Mouse (Mus musculus): ENCODE results near the gene Ccdc40.

Gene Ccdc40

DNA sequence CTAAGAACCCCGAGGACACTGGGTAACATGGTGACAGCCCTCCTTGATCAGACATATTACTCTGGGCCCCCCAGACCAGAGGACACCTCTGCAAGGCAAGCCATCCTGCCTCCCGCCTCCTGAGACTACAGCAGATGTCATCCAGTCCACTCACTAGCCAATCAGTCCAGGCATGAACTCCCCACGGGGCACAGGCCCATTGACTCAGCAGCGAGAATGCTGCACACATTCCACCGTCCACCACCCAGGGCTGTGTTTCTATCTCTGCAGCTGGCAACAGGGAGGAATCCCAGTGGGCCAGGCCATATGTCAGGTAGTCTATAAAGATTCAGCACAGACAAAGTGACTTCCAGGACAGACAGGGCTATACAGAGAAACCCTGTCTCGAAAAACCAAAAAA, 20.4 kb upstream of the Ccdc40 start:
- DNase-seq (ENCODE audit: extremely low read depth, low read depth) = no peak

DNA sequence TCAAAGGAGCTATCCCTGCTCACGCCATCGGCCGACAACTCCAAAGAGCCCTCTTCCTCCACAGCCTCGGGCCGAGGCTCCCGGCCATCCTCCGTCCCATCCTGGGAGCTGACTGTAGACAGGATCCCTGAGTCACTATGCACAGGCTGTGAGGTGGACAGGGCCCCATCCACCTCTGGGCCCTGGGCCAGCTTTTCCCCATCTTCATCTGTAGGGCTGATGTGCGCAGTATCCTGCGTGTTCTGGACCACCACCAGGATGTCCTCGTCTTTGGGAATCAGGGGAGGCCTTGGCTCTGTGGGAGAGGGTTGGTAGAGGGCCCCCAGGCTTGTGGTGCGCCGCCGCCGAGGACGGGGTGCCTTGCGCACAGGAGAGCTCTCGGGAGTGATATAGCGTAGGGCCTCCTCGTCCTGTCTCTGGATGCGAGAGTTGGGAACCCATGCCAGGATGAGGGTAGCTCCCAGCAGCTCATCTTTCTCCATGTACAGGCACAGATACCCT, 19.5 kb upstream of the Ccdc40 start:
- DNase-seq (ENCODE audit: extremely low read depth, low read depth) = no peak

DNA sequence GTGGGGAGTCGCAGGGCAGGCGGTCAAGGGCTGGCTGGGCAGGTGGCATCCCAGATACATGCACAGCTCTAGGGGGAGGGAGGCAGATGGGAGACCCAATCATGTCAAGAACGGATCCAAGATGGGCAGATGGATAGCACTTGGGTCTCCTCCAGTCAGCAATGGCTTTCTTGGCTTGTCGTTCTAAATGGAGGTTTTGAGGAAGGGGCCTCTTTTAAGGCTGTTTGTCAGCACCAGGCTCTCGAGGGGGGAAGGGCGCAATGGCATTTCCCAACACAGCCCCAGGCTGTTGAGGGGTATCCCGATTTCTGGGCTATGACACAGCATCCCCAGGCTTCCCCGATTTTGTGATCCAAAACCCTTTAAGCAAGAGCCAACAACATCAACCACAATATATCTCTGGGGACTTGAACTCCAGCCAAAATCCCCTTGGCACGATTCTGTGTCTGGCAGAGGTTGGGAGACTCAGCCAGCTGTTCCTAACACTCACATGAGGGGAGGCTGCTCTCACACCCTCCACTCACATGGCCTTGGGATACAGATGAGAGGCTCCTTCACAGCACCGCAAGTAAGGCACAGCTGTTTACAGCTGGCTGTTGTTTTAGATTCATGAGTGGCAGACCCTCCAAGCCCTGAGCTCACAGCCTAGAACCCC, 18.9 kb upstream of the Ccdc40 start:
- DNase-seq (ENCODE audit: extremely low read depth, low read depth) = no peak

DNA sequence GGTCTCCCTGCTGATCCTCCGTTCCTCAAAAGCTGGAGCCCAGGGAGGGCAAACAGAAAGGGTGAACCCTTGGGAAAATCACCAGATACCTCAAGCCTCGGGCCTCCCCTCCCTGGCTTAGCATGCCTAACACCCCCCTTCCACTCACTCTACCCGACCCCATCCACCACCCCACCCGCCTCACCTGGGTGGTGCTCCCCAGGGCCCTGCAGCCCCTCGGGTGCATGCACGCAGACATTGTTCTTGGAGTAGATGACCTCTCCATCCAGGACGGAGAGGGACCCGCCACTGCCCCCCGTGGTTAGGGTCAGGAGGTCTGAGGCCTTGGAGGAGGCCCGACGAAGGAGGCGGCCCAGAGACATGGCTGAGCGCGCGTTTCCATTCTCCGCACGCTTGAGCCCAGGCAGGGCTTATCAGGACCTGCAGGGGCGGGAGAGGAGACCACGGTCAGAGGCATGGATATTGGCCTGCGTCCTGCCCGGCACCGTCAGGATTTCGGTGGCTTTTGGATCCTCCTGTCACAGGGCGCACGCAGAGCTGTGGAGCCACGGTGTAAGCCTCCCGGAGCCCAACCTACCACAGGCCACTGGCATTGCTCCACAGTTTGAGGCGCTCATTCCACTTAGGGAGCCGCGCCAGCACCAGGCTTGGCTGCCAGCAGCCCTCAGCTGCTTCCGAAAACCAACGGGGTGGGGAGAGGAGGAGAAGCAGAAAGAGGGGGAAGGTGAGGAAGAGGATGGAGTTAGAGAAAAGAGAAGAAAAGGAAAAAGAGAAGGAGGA, 17.9 kb upstream of the Ccdc40 start:
- DNase-seq (ENCODE audit: extremely low read depth, low read depth) = no peak

DNA sequence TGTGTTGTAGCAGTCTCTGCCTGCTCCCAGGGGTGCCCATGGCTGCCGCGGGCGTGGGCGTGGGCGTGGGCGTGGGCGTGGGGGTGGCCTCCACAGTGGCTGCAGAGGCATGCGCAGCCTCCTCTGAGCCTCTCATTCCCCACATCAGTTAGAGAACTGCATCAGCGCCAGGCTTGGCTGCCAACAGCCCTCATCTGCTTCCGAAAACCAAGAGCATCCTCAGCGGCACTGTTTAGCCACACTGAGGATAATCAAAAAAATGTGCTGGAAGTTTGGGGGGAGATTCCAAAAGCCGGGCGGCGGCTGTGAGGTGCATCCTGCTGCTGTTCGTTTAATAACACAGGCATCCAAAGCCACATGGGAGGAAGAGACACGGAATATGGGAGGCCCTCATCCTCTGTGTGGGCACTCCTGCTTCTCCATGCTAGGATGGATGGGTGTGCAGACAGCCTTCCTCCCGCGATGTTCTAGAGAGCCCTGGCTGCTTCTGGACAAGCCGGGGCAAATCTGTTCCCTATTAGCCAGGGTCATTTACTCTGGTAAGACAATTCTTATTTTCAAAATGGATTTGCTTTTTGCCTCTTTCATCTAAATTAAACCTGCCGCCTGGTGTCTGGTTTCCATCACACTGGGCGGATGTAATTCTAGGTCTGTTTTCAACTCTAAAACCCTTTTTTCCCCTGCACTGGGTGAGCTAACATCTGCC, 16.6 kb upstream of the Ccdc40 start:
- DNase-seq (ENCODE audit: extremely low read depth, low read depth) = no peak

DNA sequence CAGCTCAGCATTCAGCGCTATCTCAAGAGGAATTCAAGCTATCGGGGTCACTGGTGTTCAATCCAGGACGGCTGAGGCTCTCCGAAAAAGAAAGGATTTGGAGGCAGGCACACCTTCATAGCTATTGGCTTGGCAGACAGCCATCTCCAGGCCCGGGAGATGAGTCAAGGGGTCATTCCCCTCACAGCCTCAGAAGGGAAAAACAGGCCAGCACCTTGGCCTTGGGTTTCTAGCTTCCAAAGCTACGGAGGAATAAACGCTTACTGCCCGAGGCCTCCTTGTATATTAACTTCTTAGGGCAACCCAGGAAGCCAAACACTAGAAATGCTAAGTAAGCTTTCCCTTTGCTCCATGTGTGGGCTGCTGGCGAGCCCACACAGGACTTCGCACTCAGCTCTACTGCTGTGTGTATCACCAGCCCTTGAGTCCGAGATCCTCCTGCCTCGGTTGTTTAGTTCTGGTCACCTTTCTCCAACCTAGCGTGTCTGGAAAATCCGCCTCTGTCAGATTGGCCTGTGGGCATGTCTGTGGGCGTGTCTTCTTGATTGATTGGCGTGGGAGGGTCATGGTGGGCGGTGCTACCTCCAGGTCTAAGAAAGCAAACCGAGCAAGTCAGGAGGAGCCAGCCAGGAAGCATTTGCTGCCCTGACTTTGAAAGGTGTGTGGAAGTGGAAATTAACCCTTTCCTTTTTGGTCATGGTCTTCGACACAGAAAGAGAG, 15.0 kb upstream of the Ccdc40 start:
- DNase-seq (ENCODE audit: extremely low read depth, low read depth) = no peak

DNA sequence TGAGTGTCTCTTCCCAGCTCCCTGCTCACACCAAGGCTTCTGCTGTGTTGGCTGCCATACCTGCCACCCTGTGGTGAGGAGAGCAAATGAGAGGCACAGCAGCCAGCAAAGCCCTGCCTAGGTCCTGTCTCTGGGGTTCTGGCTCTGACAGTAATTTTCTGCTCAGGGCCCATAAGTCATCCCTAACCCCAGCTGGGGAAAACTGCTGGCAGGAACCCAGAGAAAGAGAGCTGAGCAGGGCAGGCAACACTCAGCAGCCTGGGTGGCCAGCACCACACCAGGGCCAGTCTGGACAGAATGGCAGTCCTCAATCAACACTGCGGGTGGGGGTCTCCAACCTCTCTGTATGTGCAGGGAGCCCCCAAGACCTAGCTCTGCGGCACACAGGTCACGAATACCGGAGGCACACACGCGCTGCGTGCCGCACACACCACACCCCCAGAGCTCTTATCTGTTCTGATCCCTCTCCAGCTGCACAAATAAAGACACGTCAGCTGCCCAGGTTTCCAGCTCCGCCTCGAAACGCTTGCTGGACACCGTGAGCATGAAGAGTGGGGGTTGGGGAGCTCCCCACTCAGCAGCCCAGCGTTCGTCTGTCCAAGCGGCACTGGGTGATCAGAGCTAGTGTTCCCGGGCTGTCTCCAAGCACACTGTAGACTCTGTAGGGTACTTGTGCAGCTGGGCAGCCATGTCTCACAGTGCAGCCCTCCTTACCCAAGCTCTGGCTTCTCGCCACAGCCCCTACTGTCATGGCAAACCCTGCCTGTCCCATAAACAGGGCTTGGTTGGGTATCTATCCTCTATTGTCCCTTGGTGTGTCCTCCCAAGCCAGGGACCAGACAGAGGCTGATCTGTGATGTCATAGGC, 13.1 kb upstream of the Ccdc40 start:
- DNase-seq (ENCODE audit: extremely low read depth, low read depth) = no peak

DNA sequence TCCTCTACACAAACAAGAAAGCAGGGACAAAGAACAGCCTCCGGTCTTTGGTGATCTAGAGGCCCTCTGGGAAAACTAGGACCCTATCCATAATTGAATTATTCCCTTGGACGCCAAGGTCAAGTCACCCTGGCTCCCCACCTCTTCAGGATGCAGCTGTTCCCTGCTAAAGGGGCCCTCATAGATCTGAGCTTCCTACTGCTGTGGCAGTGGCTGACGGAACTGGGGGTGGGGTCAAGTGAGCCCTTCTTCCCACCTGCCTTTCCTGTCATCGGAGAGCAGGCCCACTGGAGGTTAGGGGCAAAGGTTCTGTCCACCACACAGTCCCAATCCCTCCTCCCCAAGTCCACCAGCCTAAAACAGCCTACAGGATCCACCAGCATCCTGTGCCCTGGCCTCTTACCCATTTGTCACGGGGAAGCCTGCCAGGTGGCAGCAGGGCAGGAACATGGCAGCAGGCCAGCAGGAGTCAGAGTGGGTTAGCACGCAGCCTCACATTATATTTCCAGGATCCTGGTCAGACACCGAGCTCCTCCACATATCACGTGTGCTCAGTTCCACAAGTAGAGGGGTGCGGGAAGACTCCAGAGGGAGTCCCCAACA, 12.4 kb upstream of the Ccdc40 start:
- DNase-seq (ENCODE audit: extremely low read depth, low read depth) = no peak

DNA sequence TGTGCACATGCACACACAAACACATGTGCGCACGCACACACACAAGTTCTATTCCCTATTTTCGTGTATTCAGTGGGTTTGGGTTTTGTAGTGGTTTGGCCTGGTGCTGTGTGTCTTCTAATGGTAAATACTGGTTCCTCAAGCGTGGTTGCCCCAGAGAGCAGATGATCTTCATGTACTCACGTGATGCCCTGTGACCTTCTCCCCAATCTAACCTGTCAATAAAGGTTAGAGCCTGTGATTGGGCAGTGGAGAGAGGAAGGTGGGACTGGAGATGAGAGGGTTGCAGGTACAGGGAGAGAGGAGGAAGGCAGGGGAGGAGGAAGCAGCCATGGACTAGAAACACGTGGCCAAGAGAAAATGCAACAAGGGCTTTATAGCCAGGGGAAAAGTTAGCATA, 10.5 kb upstream of the Ccdc40 start:
- DNase-seq (ENCODE audit: extremely low read depth, low read depth) = no peak

DNA sequence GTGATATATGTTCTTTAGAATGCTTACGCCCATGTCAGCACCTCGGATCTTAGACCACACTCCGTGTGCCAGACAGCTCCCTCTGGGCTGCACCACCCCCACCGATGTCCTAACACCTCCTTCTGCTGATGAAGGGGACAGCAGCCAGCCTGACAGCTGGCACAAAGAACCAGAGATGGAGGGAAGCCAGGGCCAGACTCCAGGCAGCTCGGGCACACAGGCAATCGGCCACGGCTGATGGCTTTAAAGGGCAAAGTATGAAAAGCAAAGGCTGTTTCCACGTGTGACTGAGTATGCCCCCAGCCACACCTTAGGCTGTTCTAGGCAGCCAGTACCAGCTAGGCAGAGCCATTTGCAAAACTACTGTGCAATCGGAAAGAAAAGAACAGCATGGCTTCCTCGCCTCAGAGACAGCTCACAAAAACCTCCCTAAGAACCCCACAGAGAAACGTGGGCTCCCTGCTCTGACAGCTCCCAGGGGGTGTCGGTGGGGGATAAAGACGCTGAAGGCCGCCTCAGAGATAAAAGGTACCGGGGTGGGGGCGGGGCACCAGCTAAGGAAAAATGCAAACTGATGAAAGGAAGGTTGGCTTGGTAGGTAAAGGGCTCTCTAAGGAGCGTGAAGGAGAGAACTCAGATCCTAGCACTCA, 8.4 kb upstream of the Ccdc40 start:
- no peak for DNase-seq (ENCODE audit: extremely low read depth, low read depth)

DNA sequence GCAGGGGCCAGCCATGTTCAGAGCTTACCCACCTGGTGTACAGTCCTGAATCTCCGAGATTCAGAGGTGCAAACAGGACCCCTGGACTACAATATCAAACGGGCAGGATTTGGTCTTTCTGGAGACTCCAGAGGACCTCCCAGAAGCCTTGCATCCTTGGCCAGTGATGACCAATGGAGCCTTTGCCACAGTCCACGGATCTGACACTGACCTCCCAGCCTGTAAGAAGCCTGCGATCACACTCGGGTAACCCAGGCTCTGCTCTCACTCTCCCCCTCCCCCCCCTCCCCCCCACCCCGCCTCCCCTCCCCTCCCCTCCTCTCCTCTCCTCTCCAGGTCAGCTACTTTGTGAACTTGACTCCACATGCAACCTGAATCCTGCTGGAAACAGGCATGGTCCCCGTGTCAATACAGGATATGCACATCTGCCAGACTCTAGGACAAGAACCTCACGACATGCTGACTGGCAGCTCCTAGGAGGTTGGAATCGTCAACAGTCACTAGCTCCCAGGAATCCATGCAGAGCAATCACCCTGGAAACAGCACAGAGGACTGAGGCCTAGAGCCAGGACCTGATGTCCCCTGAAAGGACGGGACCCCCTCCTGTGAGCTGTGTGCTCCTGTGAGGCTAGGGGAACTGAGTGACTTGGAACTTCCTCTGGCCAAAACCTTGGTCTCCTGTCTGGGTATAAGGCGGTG, 6.4 kb upstream of the Ccdc40 start:
- DNase-seq (ENCODE audit: extremely low read depth, low read depth) = no peak

DNA sequence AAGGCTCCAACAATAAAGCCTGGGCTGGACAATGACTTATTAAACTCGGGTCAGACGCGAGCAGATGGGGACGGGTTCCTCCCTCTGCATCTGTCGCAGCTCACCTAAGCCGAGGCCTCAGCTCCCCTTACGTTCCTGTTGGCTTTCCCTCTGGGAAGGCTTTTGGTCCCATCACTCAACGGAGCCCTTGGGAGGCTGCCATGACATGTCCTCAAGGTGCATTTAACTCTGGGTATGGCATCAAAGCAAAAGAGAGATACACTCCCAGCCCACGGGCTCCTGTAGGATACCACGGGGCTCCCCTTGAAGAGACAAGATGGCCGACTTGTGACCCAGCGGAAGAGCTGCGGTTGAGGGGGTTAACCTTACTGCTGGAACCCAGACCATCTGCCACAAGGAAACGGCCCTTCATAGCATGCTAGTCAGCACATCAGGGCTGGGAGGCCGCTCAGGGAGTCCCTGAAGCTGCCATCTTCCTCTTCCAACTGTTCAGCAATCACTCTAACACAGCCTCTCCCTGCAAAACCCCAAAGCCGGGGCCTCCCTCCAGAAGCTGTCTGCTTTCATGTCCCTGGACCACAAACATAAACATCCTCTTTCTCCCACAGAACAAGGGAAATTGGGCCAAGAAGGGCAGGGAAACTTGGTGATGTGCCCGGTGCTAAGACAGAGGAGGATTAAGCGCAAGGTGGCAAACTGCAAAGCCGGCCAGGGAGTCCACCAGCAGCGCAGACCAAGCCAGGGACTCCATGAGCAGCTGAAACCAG, 5.1 kb upstream of the Ccdc40 start:
- DNase-seq (ENCODE audit: extremely low read depth, low read depth) = no peak

DNA sequence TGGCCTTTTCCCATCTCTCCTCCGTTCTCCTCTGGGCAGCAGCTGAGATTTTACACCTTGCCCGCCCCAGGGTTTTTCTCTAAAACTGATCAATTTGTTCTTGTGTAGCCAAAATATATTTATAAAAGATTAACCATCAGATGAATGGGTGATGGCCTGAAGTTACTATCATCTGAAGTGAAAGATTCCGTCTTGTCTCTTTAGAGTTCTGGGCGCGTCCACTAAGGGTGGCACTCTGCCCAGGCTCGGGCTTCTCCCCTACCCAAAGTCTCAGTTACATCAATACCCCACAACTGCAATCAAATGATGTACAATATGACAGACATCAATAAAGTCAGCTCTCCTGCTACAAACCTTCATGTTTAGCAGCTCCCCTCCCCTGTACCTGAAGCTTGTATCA, 3.4 kb upstream of the Ccdc40 start:
- DNase-seq (ENCODE audit: extremely low read depth, low read depth) = no peak

DNA sequence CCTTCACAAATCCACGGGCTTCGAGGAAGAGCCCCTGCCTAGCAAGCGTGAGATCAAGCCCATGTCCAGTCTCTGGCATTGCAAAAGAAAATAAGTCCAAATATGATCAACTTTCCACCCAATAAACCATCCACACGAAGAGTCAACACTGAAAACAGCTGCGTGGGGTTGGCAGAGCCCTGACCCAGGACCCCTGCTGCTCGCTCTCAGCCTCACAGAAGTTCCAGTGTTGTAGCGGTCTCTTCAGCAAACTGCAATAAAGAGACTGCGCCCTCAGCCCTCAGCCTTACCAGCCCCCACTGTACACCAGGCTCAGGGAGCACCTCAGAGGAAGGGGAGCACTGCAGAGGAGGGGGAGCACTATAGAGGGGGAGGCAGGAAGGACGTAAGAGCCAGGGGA, 2.7 kb upstream of the Ccdc40 start:
- no peak for DNase-seq (ENCODE audit: extremely low read depth, low read depth)

DNA sequence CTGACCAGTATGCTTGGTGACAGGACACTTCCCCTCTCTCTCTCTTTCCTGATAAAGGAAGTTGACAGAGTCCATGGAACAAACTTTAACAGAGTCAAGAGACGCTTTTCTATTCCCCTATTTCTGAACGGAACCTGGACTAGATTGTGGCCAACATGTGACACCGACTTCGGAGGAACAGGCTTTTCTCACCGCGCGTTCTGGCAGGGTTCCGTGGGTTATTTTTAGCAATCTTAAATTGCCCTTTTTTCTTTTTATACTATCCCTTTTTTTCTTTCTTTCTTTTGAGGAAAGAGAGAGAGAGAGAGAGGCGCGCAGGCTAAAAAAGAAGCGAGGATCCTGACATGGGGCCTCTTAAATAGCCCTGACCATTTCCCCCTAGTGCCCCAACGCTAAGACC, 781 bp upstream of the Ccdc40 start:
- no peak for DNase-seq (ENCODE audit: extremely low read depth, low read depth)

DNA sequence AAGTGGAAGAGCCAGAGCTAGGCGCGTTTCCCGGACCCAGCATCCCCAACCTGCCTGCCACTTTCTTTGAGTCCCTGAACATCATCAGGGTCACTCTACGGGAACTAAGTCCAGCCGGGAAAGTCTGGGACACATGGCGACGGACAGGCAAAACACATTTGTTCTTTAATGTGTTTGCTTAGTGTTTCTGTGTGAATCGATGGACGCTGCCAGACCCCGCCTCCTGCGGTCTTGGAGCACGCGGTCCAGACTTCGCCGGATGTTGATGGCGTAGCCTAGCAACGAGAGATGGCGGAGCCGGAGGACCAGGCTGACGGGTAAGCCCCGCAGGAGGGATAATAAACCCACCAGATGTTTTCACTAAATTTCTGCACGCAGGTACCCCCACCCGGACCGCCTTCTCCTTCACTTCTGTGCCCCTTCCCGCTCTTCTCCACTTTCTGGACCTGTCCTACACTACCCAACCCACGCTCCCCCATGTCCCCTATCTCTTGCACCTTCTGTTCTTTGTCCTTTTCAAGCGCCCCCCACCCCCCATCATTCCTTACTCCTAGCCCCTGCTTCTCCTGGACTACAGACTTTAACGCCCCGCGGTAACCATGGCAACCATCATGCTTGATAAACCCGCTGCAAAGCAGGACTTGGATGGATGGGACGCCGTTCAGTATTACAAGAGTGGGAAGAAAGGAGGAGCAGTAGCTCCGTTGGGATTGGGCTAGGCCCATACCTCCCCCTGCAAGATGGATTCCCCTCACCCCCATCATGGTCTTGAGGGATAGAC, 664 bp downstream of the Ccdc40 start:
- no peak for DNase-seq (ENCODE audit: extremely low read depth, low read depth)

DNA sequence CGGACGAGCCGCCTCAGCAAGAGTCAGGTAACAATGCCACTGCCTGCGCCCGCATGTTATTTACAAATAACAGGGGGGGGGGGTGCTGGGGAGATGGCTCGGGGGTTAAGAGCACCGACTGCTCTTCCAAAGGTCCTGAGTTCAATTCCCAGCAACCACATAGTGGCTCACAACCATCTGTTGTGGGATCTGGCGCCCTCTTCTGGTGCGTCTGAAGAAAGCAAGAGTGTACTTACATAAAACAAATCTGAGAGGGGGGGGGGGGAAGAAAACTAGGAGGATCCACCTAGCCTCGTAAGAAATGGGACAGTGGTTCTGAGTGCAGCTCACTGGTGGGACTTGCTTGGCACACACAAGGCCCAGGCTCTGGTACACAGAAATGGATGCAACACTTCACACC, 6.4 kb downstream of the Ccdc40 start:
- no peak for DNase-seq (ENCODE audit: extremely low read depth, low read depth)

DNA sequence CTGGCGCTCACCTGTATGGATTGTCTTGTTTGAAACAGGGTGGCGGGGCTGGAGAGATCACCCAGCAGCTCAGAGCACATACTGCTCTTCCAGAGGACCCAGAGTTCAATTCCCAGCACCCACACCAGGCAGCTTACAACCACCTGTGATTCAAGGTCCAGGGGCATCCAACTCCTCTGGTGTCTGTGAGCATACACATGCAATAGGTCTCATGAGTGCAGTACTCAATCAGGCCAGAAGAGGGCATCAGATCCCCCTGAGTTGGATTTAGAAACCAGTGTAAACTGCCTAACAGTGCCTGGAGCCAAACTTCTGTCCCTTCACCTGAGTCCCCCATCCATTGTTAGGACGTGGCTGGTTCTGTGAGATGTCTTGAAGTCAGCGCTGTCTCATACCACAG, 7.2 kb downstream of the Ccdc40 start:
- peak; percentile 80 for DNase-seq (ENCODE audit: extremely low read depth, low read depth)

All from MEL-GATA-1-ER (cell line).